Mouse (Mus musculus): ENCODE data around the gene Large1. TPM values are rescaled to one million over a fixed set of nuclear protein-coding genes. Genes with fewer than 3 reads are reported as not detected.

Gene Large1
- total and polyA plus RNA-seq, 3 experiments: 0.22 TPM; not detected in 2

DNA sequence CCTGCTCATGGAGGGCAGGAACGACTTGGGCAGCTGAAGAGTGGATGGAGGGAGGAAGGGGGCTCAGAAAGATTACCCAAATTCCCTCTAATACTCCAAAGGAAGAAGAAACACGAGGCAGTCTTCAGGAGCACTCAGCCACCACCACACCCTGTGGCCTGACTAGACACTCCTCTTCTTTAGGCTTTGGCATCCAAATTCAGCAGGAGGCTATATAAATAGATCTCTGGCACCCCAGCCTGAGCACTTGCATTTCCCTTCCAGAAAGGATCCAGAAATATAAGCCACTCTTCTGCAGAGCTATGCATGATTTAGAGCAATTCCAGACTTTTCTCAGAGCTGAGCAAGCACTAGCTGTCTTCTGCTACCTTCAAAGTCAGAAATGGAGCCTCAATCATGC is 127.7 kb downstream of the Large1 start:
- Histone ChIP-seq H3K4me1 (ENCODE audit: insufficient read depth, low read depth, low read length) (no peaks in the 10 kb centered on the region), H3K9me3 (replicated peaks) (no peaks in the 10 kb centered on the region), H3K4me3 (ENCODE audit: low read depth, low read length) (no peak overlapping the region), H3K27me3 (ENCODE audit: insufficient read depth, low read length) (no peaks in the 10 kb centered on the region), H3K36me3 (replicated peaks) (no peaks in the 10 kb centered on the region)
- DNase-seq (ENCODE audit: low spot score) (no peak), ATAC-seq (ENCODE audit: extremely low read depth, insufficient number of reproducible peaks, low FRiP score, poor library complexity, severe bottlenecking) (no peak)
- no peak for TF ChIP-seq GATA2 (IDR thresholded peaks at IDR 0.05; ENCODE audit: borderline replicate concordance, low read depth, low read length)

DNA sequence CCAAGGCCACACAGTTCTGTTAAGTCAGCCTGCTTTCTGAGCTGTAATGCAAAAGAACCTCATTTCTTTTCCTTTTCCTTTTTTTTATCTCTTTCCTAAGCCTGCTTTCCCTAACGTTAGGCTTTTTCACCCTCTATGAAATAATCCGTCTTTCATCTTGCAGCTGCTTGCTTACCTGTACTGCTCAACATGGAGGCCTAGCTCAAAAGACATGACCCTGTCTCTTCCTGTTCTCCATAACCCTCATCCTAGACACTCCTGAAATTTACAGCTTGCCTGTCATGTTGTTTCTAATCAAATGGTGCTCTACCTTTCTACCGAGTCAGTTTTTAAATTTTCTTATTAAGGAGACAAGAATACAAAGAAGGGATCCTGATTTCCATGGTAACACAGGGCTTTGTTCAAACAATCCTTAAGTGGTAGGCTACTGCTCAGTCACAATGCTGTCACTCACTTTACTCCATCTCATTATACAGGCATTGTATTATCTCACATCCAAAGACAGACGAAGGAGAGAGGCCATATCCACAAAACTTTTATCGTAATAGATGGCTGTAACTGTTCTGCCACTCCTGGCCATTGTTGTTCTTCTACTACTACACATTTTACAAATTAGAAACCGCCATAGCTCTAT is 134.0 kb downstream of the Large1 start:
- DNase-seq (ENCODE audit: low spot score) (no peak), ATAC-seq (ENCODE audit: extremely low read depth, insufficient number of reproducible peaks, low FRiP score, poor library complexity, severe bottlenecking) (no peak)
- Histone ChIP-seq H3K36me3 (replicated peaks) (no peaks in the 10 kb centered on the region), H3K27me3 (ENCODE audit: insufficient read depth, low read length) (no peaks in the 10 kb centered on the region), H3K4me3 (ENCODE audit: low read depth, low read length) (no peak overlapping the region), H3K9me3 (replicated peaks) (no peaks in the 10 kb centered on the region), H3K4me1 (ENCODE audit: insufficient read depth, low read depth, low read length) (no peaks in the 10 kb centered on the region)
- TF ChIP-seq GATA1 (IDR thresholded peaks at IDR 0.05; ENCODE audit: borderline replicate concordance, low read length) (no peak), POLR2AphosphoS5 (IDR thresholded peaks at IDR 0.05; ENCODE audit: insufficient replicate concordance, low read depth, low read length) (no peak), TAL1 (conservative IDR thresholded peaks at IDR 0.05; ENCODE audit: low read depth, low read length) (no peak), GATA2 (IDR thresholded peaks at IDR 0.05; ENCODE audit: borderline replicate concordance, low read depth, low read length) (no peak), CTCF (IDR thresholded peaks at IDR 0.05; ENCODE audit: low read depth, low read length) (no peak)

DNA sequence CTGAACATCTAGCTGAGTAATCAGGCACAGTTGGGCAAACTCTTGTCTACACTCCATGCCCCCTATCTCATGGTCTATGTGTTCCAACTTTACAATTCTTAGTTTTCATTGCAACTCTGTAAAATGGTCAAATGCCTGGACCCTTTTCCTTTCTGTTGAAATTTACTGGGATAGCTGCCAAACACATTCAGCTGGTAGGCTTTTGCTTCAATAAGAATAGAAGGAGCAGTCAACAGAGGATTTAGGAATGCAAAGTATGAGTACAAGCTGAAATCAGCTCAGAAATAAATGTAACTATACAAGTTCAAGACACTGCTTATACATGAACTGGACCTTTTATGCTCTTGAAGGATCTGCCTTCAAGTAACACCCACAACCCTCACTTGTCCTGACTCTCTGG is 146.5 kb downstream of the Large1 start:
- Histone ChIP-seq H3K9me3 (replicated peaks) (no peaks in the 10 kb centered on the region), H3K36me3 (replicated peaks) (no peaks in the 10 kb centered on the region), H3K4me3 (ENCODE audit: low read depth, low read length) (no peak overlapping the region), H3K27me3 (ENCODE audit: insufficient read depth, low read length) (no peaks in the 10 kb centered on the region), H3K4me1 (ENCODE audit: insufficient read depth, low read depth, low read length) (no peaks in the 10 kb centered on the region)
- DNase-seq (ENCODE audit: low spot score): no peak
- TF ChIP-seq GATA1 (IDR thresholded peaks at IDR 0.05; ENCODE audit: borderline replicate concordance, low read length) (no peak), GATA2 (IDR thresholded peaks at IDR 0.05; ENCODE audit: borderline replicate concordance, low read depth, low read length) (no peak), CTCF (IDR thresholded peaks at IDR 0.05; ENCODE audit: low read depth, low read length) (no peak), POLR2AphosphoS5 (IDR thresholded peaks at IDR 0.05; ENCODE audit: insufficient replicate concordance, low read depth, low read length) (no peak), TAL1 (conservative IDR thresholded peaks at IDR 0.05; ENCODE audit: low read depth, low read length) (no peak)
- no peak for ATAC-seq (ENCODE audit: extremely low read depth, insufficient number of reproducible peaks, low FRiP score, poor library complexity, severe bottlenecking)

- Histone ChIP-seq H3K27me3 (ENCODE audit: insufficient read depth, low read length) (no peaks in the 10 kb centered on the region), H3K4me3 (ENCODE audit: low read depth, low read length) (no peak overlapping the region), H3K4me1 (ENCODE audit: insufficient read depth, low read depth, low read length) (no peaks in the 10 kb centered on the region), H3K36me3 (replicated peaks) (no peaks in the 10 kb centered on the region), H3K9me3 (replicated peaks) (peaks cover 5% of the 10 kb centered on the region)
- no peak for DNase-seq (ENCODE audit: low spot score)
- TF ChIP-seq GATA1 (IDR thresholded peaks at IDR 0.05; ENCODE audit: borderline replicate concordance, low read length): no peak
- TF ChIP-seq POLR2AphosphoS5 (IDR thresholded peaks at IDR 0.05; ENCODE audit: insufficient replicate concordance, low read depth, low read length): no peak
- TF ChIP-seq TAL1 (conservative IDR thresholded peaks at IDR 0.05; ENCODE audit: low read depth, low read length): no peak
- no peak for TF ChIP-seq CTCF (IDR thresholded peaks at IDR 0.05; ENCODE audit: low read depth, low read length)
- TF ChIP-seq GATA2 (IDR thresholded peaks at IDR 0.05; ENCODE audit: borderline replicate concordance, low read depth, low read length): no peak
- ATAC-seq (ENCODE audit: extremely low read depth, insufficient number of reproducible peaks, low FRiP score, poor library complexity, severe bottlenecking): no peak
Measured at GRCm38 (mm10) chr8:73201854-73202253, 151.5 kb downstream of the Large1 start.

DNA sequence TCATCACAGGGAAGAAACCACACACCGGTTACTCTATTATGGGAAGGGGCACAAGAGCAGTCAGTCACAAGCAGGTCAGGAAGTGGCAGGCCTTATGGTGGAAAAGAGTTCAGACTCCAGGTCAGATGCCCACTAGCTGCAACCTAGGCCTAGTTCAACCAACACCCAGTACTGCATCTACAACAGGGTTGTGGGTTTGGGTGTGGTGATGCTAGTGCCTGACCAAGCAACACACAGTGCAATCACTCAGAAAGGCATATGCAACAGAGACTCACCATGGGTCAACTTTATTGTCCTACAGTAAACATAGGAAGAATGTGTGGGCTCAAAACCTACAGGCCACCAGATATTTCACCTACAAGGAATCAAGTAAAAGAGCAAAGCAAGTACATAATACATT is 155.6 kb downstream of the Large1 start:
- H3K9me3 ChIP-seq (replicated peaks): peaks cover 5% of the 10 kb centered on the region
- TF ChIP-seq GATA2 (IDR thresholded peaks at IDR 0.05; ENCODE audit: borderline replicate concordance, low read depth, low read length) (no peak), TAL1 (conservative IDR thresholded peaks at IDR 0.05; ENCODE audit: low read depth, low read length) (no peak), POLR2AphosphoS5 (IDR thresholded peaks at IDR 0.05; ENCODE audit: insufficient replicate concordance, low read depth, low read length) (no peak)
- no peaks in the 10 kb centered on the region for H3K36me3 ChIP-seq (replicated peaks)
- no peak for ATAC-seq (ENCODE audit: extremely low read depth, insufficient number of reproducible peaks, low FRiP score, poor library complexity, severe bottlenecking)
- no peaks in the 10 kb centered on the region for H3K4me1 ChIP-seq (ENCODE audit: insufficient read depth, low read depth, low read length)
- DNase-seq (ENCODE audit: low spot score): no peak
- H3K27me3 ChIP-seq (ENCODE audit: insufficient read depth, low read length): no peaks in the 10 kb centered on the region
- H3K4me3 ChIP-seq (ENCODE audit: low read depth, low read length): no peak overlapping the region

DNA sequence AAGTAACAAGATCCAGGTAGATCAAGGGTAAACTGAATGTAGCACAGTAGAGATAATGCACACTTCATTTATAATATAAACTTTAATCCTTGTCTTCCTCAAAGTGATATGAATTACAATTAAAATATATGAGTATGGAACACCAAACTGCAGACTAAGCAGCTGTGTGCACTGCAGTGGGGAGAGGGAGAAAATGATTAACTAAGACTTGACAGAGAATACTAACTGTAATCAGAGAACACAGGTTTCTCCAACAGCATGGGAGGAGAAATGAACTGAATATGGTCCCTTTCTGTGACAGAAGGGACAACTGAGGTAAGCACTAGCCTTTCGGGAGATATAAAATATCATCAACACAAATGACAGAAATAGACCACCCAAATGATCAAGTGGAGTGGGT is 164.7 kb downstream of the Large1 start:
- TF ChIP-seq TAL1 (conservative IDR thresholded peaks at IDR 0.05; ENCODE audit: low read depth, low read length) (no peak), CTCF (IDR thresholded peaks at IDR 0.05; ENCODE audit: low read depth, low read length) (no peak), POLR2AphosphoS5 (IDR thresholded peaks at IDR 0.05; ENCODE audit: insufficient replicate concordance, low read depth, low read length) (no peak)
- Histone ChIP-seq H3K4me3 (ENCODE audit: low read depth, low read length) (no peak overlapping the region), H3K27me3 (ENCODE audit: insufficient read depth, low read length) (no peaks in the 10 kb centered on the region), H3K4me1 (ENCODE audit: insufficient read depth, low read depth, low read length) (no peaks in the 10 kb centered on the region), H3K36me3 (replicated peaks) (no peaks in the 10 kb centered on the region), H3K9me3 (replicated peaks) (0 out of 2 replicates have a peak, but pooled peaks cover 3% of the 10 kb centered on the region)
- DNase-seq (ENCODE audit: low spot score) (no peak), ATAC-seq (ENCODE audit: extremely low read depth, insufficient number of reproducible peaks, low FRiP score, poor library complexity, severe bottlenecking) (no peak)

DNA sequence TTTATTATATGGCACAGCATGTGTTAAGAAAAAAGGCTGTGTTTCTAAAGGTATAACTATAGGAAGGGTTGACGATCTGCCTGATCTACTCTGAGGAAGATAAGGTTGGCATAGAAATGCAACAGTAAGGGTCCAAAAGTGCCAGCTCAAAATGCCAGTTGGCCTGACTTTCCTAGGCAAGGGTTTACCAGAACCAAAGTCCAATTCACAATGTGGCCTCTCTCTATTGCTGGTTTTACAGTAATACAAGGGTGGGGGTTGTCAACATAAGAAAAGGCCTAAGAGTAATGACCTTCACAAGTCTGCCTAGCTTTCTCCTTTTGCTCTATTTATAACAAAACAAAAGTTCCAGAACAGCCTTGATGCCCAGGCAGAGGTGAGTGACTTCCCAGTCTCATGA is 166.0 kb downstream of the Large1 start:
- no peaks in the 10 kb centered on the region for H3K36me3 ChIP-seq (replicated peaks)
- no peaks in the 10 kb centered on the region for H3K27me3 ChIP-seq (ENCODE audit: insufficient read depth, low read length)
- DNase-seq (ENCODE audit: low spot score) (no peak), ATAC-seq (ENCODE audit: extremely low read depth, insufficient number of reproducible peaks, low FRiP score, poor library complexity, severe bottlenecking) (no peak)
- H3K4me1 ChIP-seq (ENCODE audit: insufficient read depth, low read depth, low read length): no peaks in the 10 kb centered on the region
- TF ChIP-seq GATA2 (IDR thresholded peaks at IDR 0.05; ENCODE audit: borderline replicate concordance, low read depth, low read length) (no peak), CTCF (IDR thresholded peaks at IDR 0.05; ENCODE audit: low read depth, low read length) (no peak), GATA1 (IDR thresholded peaks at IDR 0.05; ENCODE audit: borderline replicate concordance, low read length) (no peak), POLR2AphosphoS5 (IDR thresholded peaks at IDR 0.05; ENCODE audit: insufficient replicate concordance, low read depth, low read length) (no peak), TAL1 (conservative IDR thresholded peaks at IDR 0.05; ENCODE audit: low read depth, low read length) (no peak)
- H3K9me3 ChIP-seq (replicated peaks): 0 out of 2 replicates have a peak, but pooled peaks cover 3% of the 10 kb centered on the region
- H3K4me3 ChIP-seq (ENCODE audit: low read depth, low read length): no peak overlapping the region
